Mouse (Mus musculus) liver, postnatal 0 days (tissue): ENCODE results near the gene Tmem130. TPM values are rescaled to one million over a fixed set of nuclear protein-coding genes. Genes with fewer than 3 reads are reported as not detected.
"Not testable (repeated sequence)": the region's sequence is repeated elsewhere in the genome, so short reads cannot be mapped to it uniquely, and the experiment has no call there.

Experiments used
- ATAC-seq: fragments of 200-750 bp; cut with Nextera tagmentation; 2 replicates; pipeline ENCODE4 v1.8.0; 2017; ENCODE audit warnings: mild to moderate bottlenecking, moderate library complexity
- DNase-seq: peaks from one replicate; pipeline ENCODE4 v3.0.0-alpha.2; 2016
- H3K27ac ChIP-seq: fragments of 300-500 bp; sonication (generic); 2 replicates; pipeline ENCODE4 v1.5.1; 2014; ENCODE audit warnings: antibody characterized with exemption, moderate library complexity, mild to moderate bottlenecking, low read depth
- H3K27me3 ChIP-seq: fragments of 300-500 bp; sonication (generic); 2 replicates; pipeline ENCODE4 v1.6.1; 2014; ENCODE audit warnings: low read length, control low read depth, mixed read lengths; ENCODE audit not compliant: insufficient read depth
- H3K36me3 ChIP-seq: fragments of 300-500 bp; sonication (generic); replicated peaks from 2 replicates; pipeline ENCODE4 v1.6.1; 2014; ENCODE audit warnings: mild to moderate bottlenecking, control low read depth, low read length, moderate library complexity, mixed read lengths; ENCODE audit not compliant: insufficient read depth
- H3K4me1 ChIP-seq: fragments of 300-500 bp; sonication (generic); 2 replicates; pipeline ENCODE4 v1.6.1; 2014; ENCODE audit warnings: antibody characterized with exemption, mild to moderate bottlenecking, control low read depth; ENCODE audit not compliant: insufficient read depth
- H3K4me2 ChIP-seq: fragments of 300-500 bp; sonication (generic); 2 replicates; pipeline ENCODE4 v1.6.1; 2014; ENCODE audit warnings: low read depth, mild to moderate bottlenecking, low read length, moderate library complexity, mixed read lengths
- H3K4me3 ChIP-seq: fragments of 300-500 bp; sonication (generic); 2 replicates; pipeline ENCODE4 v1.5.1; 2014; ENCODE audit warnings: low read depth, low read length
- H3K9ac ChIP-seq: fragments of 300-500 bp; sonication (generic); replicated peaks from 2 replicates; pipeline ENCODE4 v1.6.1; 2014; ENCODE audit warnings: mild to moderate bottlenecking, moderate library complexity
- H3K9me3 ChIP-seq: fragments of 300-500 bp; sonication (generic); 2 replicates; pipeline ENCODE4 v1.6.1; 2016; ENCODE audit warnings: mild to moderate bottlenecking, control low read depth, low read length, mixed read lengths
- CTCF ChIP-seq: sonication (generic); IDR thresholded peaks from 2 replicates; pipeline ENCODE4 v1.5.1; 2016; ENCODE audit warnings: antibody characterized with exemption, low read depth
- EP300 ChIP-seq: IDR thresholded peaks from 2 replicates; pipeline ENCODE4 v1.6.1; 2016; ENCODE audit warnings: antibody characterized with exemption, low read depth, mild to moderate bottlenecking
- WGBS: fragments of 180-500 bp; shearing (Covaris S2); extraction: QIAGEN DNeasy Blood & Tissue Kit; methylation state at CpG from one replicate; pipeline ENCODE4 v1.1.7; 2014; ENCODE audit not compliant: insufficient replicate concordance; 5-methylcytosine and 5-hydroxymethylcytosine counted together
- polyA plus RNA-seq: library from polyadenylated mRNA; unstranded; fragments of >200 nt; fragmentation: Nextera tagmentation; extraction: Ambion mirVana; gene quantifications from 2 replicates; pipeline ENCODE4 v1.2.1, GENCODE M21; 2015

The Tmem130 gene
- polyA plus RNA-seq, 1 experiment from 2014 or later, result 0.12 TPM

DNA sequence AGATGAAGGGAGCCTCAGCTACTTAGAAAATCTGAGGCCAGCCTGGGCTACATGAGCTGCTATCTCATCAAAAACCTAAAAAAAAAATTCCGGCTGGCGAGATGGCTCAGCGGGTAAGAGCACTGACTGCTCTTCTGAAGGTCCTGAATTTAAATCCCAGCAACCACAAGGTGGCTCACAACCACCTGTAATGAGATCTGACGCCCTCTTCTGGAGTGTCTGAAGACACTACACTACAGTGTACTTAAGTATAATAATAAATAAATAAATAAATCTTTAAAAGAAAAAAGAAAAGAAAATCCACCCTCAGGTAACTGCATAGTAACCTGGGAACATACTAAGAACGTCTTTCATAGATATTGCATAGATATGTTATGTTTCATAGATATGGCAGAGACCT is 31.8 kb upstream of the Tmem130 start:
- H3K4me1 ChIP-seq, result no peaks in the 10 kb centered on the region; the same call in none of the 2 replicates
- H3K27ac ChIP-seq, result no peak overlapping the region
- no peak for ATAC-seq
- no peak overlapping the region for H3K9ac ChIP-seq
- 84% methylated on average over 5 of the region's 5 CpGs for WGBS
- peaks cover 85% of the 10 kb centered on the region for H3K36me3 ChIP-seq
- no peak for DNase-seq
- TF ChIP-seq EP300 (no peak), CTCF (no peak)
- no peaks in the 10 kb centered on the region for H3K9me3 ChIP-seq
- no peaks in the 10 kb centered on the region for H3K27me3 ChIP-seq
- no peak overlapping the region for H3K4me2 ChIP-seq
- no peak overlapping the region for H3K4me3 ChIP-seq

GRCm38 (mm10) chr5:144786464-144786863 is 24.8 kb upstream of the Tmem130 start:
- ATAC-seq, result no peak
- no peak for DNase-seq
- Histone ChIP-seq H3K27ac (no peak overlapping the region), H3K4me1 (no peaks in the 10 kb centered on the region), H3K4me2 (no peak overlapping the region), H3K9me3 (no peaks in the 10 kb centered on the region), H3K36me3 (peaks cover 77% of the 10 kb centered on the region), H3K4me3 (no peak overlapping the region), H3K9ac (no peak overlapping the region), H3K27me3 (no peaks in the 10 kb centered on the region)
- WGBS, result 91% methylated on average over 18 of the region's 18 CpGs
- TF ChIP-seq EP300, result no peak
- TF ChIP-seq CTCF, result no peak

DNA sequence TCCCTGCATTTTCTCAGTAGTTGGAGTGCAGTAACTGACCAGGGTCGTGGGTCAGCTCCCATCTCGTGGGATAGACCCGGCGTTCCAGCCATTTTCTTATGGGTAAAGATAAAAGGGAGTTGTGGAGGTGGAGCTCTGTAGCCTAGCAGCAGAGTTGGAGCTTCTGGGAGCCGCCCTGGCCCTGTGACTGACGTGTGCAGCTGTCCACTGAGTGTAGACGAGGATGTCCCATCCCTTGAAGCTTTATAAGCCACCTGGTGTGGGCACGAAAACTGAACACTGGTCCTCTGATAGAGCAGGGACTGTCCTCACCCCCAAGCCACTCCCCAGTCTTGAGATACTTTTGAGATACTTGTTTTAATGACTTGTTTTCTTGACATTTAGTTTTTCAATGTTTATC is 19.0 kb upstream of the Tmem130 start:
- no peaks in the 10 kb centered on the region for H3K9me3 ChIP-seq
- WGBS, result 67% methylated on average over 8 of the region's 8 CpGs
- no peak overlapping the region for H3K27ac ChIP-seq
- no peak overlapping the region for H3K4me3 ChIP-seq
- no peaks in the 10 kb centered on the region for H3K27me3 ChIP-seq
- H3K4me1 ChIP-seq, result no peaks in the 10 kb centered on the region
- DNase-seq (no peak), ATAC-seq (no peak)
- H3K9ac ChIP-seq, result no peak overlapping the region
- no peak overlapping the region for H3K4me2 ChIP-seq
- TF ChIP-seq CTCF (no peak), EP300 (no peak)
- peaks cover 69% of the 10 kb centered on the region for H3K36me3 ChIP-seq

GRCm38 (mm10) chr5:144773231-144773630 is 11.6 kb upstream of the Tmem130 start:
- 88% methylated on average over 6 of the region's 6 CpGs for WGBS
- Histone ChIP-seq H3K4me1 (peaks cover 16% of the 10 kb centered on the region), H3K27ac (no peak overlapping the region), H3K36me3 (peaks cover 30% of the 10 kb centered on the region), H3K4me3 (no peak overlapping the region), H3K9ac (no peak overlapping the region), H3K9me3 (no peaks in the 10 kb centered on the region), H3K27me3 (no peaks in the 10 kb centered on the region), H3K4me2 (no peak overlapping the region)
- no peak for DNase-seq
- no peak for ATAC-seq
- TF ChIP-seq EP300 (no peak), CTCF (no peak)

DNA sequence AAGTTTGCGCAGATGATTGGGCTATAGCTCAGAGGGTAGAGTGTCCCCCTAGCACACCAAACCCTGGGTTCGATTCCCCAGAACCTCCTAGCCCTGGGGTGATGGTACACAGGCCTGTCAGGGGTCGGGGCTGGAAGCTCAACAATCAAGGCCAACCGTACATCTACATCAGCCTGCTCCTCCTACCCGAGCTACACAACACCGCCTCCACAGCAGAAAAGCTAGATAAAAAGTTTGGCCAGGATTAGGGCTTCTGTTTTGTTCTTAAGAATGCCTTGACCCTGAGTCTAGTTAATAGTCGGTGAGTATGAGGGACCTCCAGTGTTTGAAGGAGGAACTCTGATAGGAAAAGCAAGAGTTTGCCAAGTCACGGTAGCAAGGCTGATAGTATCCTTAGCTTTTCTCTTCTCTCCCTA is 7.5 kb upstream of the Tmem130 start:
- H3K27ac ChIP-seq, result peak overlapping the region; percentile 96
- no peak for DNase-seq
- no peak for TF ChIP-seq EP300
- no peak for TF ChIP-seq CTCF
- whole genome bisulfite sequencing, result 12% methylated on average over 8 of the region's 8 CpGs
- H3K9me3 ChIP-seq, result no peaks in the 10 kb centered on the region
- peaks cover 10% of the 10 kb centered on the region for H3K36me3 ChIP-seq
- no peak for ATAC-seq
- H3K27me3 ChIP-seq, result no peaks in the 10 kb centered on the region
- peak overlapping the region; percentile 88 for H3K4me3 ChIP-seq
- peak overlapping the region; percentile 89 for H3K4me2 ChIP-seq
- H3K4me1 ChIP-seq, result peaks cover 16% of the 10 kb centered on the region
- peak overlapping the region; percentile 93 for H3K9ac ChIP-seq

GRCm38 (mm10) chr5:144767911-144768841 is 6.6 kb upstream of the Tmem130 start:
- H3K9ac ChIP-seq, result peak overlapping the region; percentile 93
- H3K27me3 ChIP-seq, result no peaks in the 10 kb centered on the region
- no peaks in the 10 kb centered on the region for H3K9me3 ChIP-seq
- H3K4me1 ChIP-seq, result peaks cover 16% of the 10 kb centered on the region
- WGBS, result 1% methylated on average over 80 of the region's 92 CpGs
- peak; percentile 89 for ATAC-seq
- DNase-seq, result peak; percentile 92
- peak overlapping the region; percentile 89 for H3K4me2 ChIP-seq
- H3K4me3 ChIP-seq, result peak overlapping the region; percentile 88
- TF ChIP-seq CTCF (peak; percentile 97), EP300 (no peak)
- peaks cover 9% of the 10 kb centered on the region for H3K36me3 ChIP-seq
- H3K27ac ChIP-seq, result peak overlapping the region; percentile 96

- Histone ChIP-seq H3K27ac (peak within 1 kb of the TSS; percentile 96), H3K9ac (peak within 1 kb of the TSS; percentile 93), H3K4me1 (peaks cover 16% of the 10 kb centered on the region), H3K4me3 (peak within 1 kb of the TSS; percentile 88), H3K4me2 (peak within 1 kb of the TSS; percentile 89)
- not testable (repeated sequence) for H3K27me3 ChIP-seq, ATAC-seq, H3K36me3 ChIP-seq, DNase-seq, H3K9me3 ChIP-seq
- WGBS, result 72% methylated on average over 14 of the region's 15 CpGs
Measured at GRCm38 (mm10) chr5:144767106-144767798, 5.6 kb upstream of the Tmem130 start, which contains the start of gene Trrap. TSS of gene Trrap (plus strand) at chr5:144767732.
